Mouse (Mus musculus) erythroblast, embryonic 14.5 days (primary cell): Measurements from ENCODE around the gene Slc5a1.

Experiments used
- GATA1 ChIP-seq: IDR thresholded peaks from 2 replicates; pipeline ENCODE4 v1.6.1; 2012; ENCODE audit warnings: low read length, inconsistent platforms, mixed read lengths
- TAL1 ChIP-seq: IDR thresholded peaks from 3 replicates; pipeline ENCODE4 v1.6.1; 2012; ENCODE audit warnings: low read length, inconsistent platforms, mixed read lengths

- no peak for TF ChIP-seq GATA1
- no peak for TF ChIP-seq TAL1
Observed at GRCm38 (mm10) chr5:33203691-33204242, 99.7 kb downstream of the Slc5a1 start.
